8 mouse cellular contexts compared by ENCODE assay signal in the genomic region with DNA sequence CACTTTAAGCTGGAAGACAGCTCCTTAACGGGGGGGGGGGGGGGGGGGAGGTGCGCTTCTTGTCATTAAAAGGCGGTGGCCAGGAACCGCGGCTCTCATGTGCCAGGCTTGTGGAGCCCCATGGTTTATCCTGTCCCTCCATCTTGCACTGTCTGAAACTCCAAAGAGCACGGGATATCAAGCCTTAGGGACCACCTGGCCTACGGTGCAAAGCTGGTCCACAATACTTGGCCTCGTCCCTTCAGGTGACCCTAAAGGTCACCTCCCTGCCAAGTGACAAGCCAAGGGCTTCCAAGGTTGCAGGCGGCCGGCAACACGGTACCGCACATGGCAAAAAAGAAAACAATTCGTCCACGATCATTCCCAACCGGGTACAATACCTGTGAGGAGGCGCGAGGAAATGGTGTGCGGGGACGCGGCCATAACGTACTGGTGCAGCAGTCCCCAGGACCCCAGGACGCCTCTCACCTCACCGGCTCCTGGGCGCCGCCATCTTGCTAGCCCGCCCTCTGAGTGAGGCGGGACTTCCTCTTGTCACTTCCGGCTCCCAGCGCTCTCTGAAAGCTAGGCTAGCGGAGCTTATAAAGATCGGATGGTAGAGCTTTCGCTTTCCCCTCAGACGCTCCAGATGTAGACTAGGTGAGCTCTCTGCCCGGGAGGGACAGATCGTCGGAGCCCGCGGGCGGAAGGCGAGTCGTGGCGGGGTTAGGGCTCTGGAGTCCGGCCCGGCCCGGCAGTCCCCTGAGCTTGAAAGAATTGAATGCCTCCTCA. TPM values are rescaled to one million over a fixed set of nuclear protein-coding genes. Genes with fewer than 3 reads are reported as not detected.
DNase-seq lines count a peak whose midpoint lies in the region; ATAC-seq and TF ChIP-seq lines count a peak whose summit lies in the region.

Gene Cox10, minus strand, starts transcription at position 513 of the 771 bp plus-strand sequence.

- peak within 1 kb of the TSS; percentile 87 for H3K27ac ChIP-seq in MEL (ENCODE audit: control insufficient read depth, low read depth, low read length)
- peak within 1 kb of the TSS; percentile 56 for H3K27ac ChIP-seq in cerebellum, adult 2 months (ENCODE audit: insufficient read depth, low read length)
- H3K27ac ChIP-seq in lung, embryonic 16.5 days (ENCODE audit: low read length), result peak within 1 kb of the TSS; percentile 80

- peaks cover 8 to 9% of the 10 kb centered on the region in 2 experiments for H3K4me1 ChIP-seq in MEL (ENCODE audit: control insufficient read depth in 1 of 2, insufficient read depth in 2 of 2, low read length in 2 of 2)
- H3K4me1 ChIP-seq in cerebellum, adult 2 months (ENCODE audit: control insufficient read depth, insufficient read depth, low read length), result peaks cover 4% of the 10 kb centered on the region; the same call in 1 of the 2 replicates
- peaks cover 9% of the 10 kb centered on the region for H3K4me1 ChIP-seq in lung, embryonic 16.5 days (replicated peaks; ENCODE audit: control insufficient read depth, insufficient read depth, low read length)

- no peak for TF ChIP-seq CTCF in MEL (IDR thresholded peaks at IDR 0.05 in 2 of 3, conservative IDR thresholded peaks at IDR 0.05 in 1 of 3; ENCODE audit: control insufficient read depth in 1 of 3, insufficient read depth in 1 of 3, low read depth in 2 of 3, low read length in 3 of 3, poor library complexity in 1 of 3, severe bottlenecking in 1 of 3)
- TF ChIP-seq CTCF in cerebellum, adult 2 months (IDR thresholded peaks at IDR 0.05; ENCODE audit: borderline replicate concordance, insufficient read depth, low read depth, low read length), result no peak

- no peak for TF ChIP-seq RAD21 in MEL (IDR thresholded peaks at IDR 0.05; ENCODE audit: low read depth, low read length)

- peak within 1 kb of the TSS; percentile 93 for H3K9ac ChIP-seq in MEL (ENCODE audit: control insufficient read depth, low read depth, low read length, poor library complexity, severe bottlenecking)
- peak within 1 kb of the TSS; percentile 87 for H3K9ac ChIP-seq in lung, embryonic 16.5 days (ENCODE audit: low read length)

- no peaks in the 10 kb centered on the region for H3K9me3 ChIP-seq in MEL (replicated peaks; ENCODE audit: insufficient read depth, low read length)
- no peaks in the 10 kb centered on the region for H3K9me3 ChIP-seq in lung, embryonic 16.5 days (ENCODE audit: control insufficient read depth, low read length)

- H3K4me3 ChIP-seq in MEL (ENCODE audit: control insufficient read depth in 1 of 2, insufficient read depth in 1 of 2, low read depth in 2 of 2, low read length in 2 of 2), result peak within 1 kb of the TSS; percentile 88 to 99
- H3K4me3 ChIP-seq in cerebellum, adult 2 months (replicated peaks; ENCODE audit: insufficient read depth, low read depth, low read length), result peak within 1 kb of the TSS; percentile 94
- H3K4me3 ChIP-seq in lung, embryonic 16.5 days (ENCODE audit: low read length), result peak within 1 kb of the TSS; percentile 93

- H3K4me2 ChIP-seq in lung, embryonic 16.5 days (ENCODE audit: low read depth, low read length), result peak within 1 kb of the TSS; percentile 73

- no peaks in the 10 kb centered on the region for H3K27me3 ChIP-seq in MEL (ENCODE audit: control insufficient read depth in 1 of 2, insufficient read depth in 2 of 2, low read length in 2 of 2)
- H3K27me3 ChIP-seq in cerebellum, adult 2 months (ENCODE audit: control insufficient read depth, insufficient read depth, low read length), result no peaks in the 10 kb centered on the region
- H3K27me3 ChIP-seq in lung, embryonic 16.5 days (ENCODE audit: control insufficient read depth, insufficient read depth, low read depth, low read length), result no peaks in the 10 kb centered on the region

- H3K79me2 ChIP-seq in MEL (ENCODE audit: control insufficient read depth, insufficient read depth, low read length, poor library complexity), result peaks cover 31% of the 10 kb centered on the region

- peak; percentile 99 for ATAC-seq in hematopoietic stem cell, adult 5-6 weeks (replicated peaks in 1 of 2; ENCODE audit: insufficient read depth in 1 of 2, low FRiP score in 2 of 2, low TSS enrichment in 1 of 2, low read depth in 1 of 2, poor library complexity in 2 of 2, severe bottlenecking in 2 of 2)
- peak; percentile 96 for ATAC-seq in lung, embryonic 16.5 days (ENCODE audit: low read depth)

- peaks cover 0 to 14% of the 10 kb centered on the region in 2 experiments; a peak in 2 of 4 replicates for H3K36me3 ChIP-seq in MEL (ENCODE audit: control insufficient read depth in 1 of 2, insufficient read depth in 2 of 2, low read length in 2 of 2)
- no peaks in the 10 kb centered on the region for H3K36me3 ChIP-seq in lung, embryonic 16.5 days (ENCODE audit: control insufficient read depth, insufficient read depth, low read length)

- under 1% methylated on average over 45 of the region's 45 CpGs for WGBS in cerebellum, adult 2 months
- 0% methylated on average over 42 of the region's 45 CpGs for WGBS in lung, embryonic 16.5 days

- peak; percentile 86 to 88; a peak in 3 of 4 replicates for TF ChIP-seq POLR2A in MEL (IDR thresholded peaks at IDR 0.05; ENCODE audit: control insufficient read depth in 1 of 2, insufficient read depth in 1 of 2, low read depth in 1 of 2, low read length in 2 of 2, poor library complexity in 1 of 2)
- peak; percentile 61; the same call in 1 of the 2 replicates for TF ChIP-seq POLR2A in cerebellum, adult 2 months (IDR thresholded peaks at IDR 0.05; ENCODE audit: borderline replicate concordance, insufficient read depth, low read length)

- peak; percentile 95 for DNase-seq in MEL (ENCODE audit: low read depth, low spot score)
- DNase-seq in cerebellum, adult 2 months, result peak; percentile 85 to 89
- DNase-seq in forelimb bud, embryonic 11.5 days (ENCODE audit: low read depth, low spot score), result peak; percentile 85
- DNase-seq in layer of hippocampus, adult 9-10 months (ENCODE audit: low spot score), result peak; percentile 52
- peak; percentile 67 for DNase-seq in ovary, postnatal 10 days (ENCODE audit: low spot score)
- DNase-seq in thymus, postnatal 10 days (ENCODE audit: low spot score in 2 of 2), result peak; percentile 82 to 89

- no peak for TF ChIP-seq EP300 in MEL (IDR thresholded peaks at IDR 0.05; ENCODE audit: low read depth in 1 of 2, low read length in 2 of 2)

TF ChIP-seq in MEL, 35 proteins besides CTCF, POLR2A, EP300 and RAD21 (continues in another document):
- TF ChIP-seq SIN3A (IDR thresholded peaks at IDR 0.05; ENCODE audit: low read length) (peak; percentile 93), POLR2AphosphoS5 (IDR thresholded peaks at IDR 0.05; ENCODE audit: borderline replicate concordance, low read depth, low read length) (peak; percentile 33; the same call in 1 of the 2 replicates), MAFK (IDR thresholded peaks at IDR 0.05; ENCODE audit: borderline replicate concordance, low read depth, low read length) (no peak), POLR2AphosphoS2 (IDR thresholded peaks at IDR 0.05; ENCODE audit: low read length) (peak; percentile 68; the same call in 1 of the 2 replicates), USF1 (IDR thresholded peaks at IDR 0.05; ENCODE audit: low read depth, low read length) (no peak), MAX (IDR thresholded peaks at IDR 0.05; ENCODE audit: low read length) (peak; percentile 81), HCFC1 (IDR thresholded peaks at IDR 0.05; ENCODE audit: low read depth, low read length) (peak; percentile 89), NRF1 (IDR thresholded peaks at IDR 0.05; ENCODE audit: insufficient read depth, low read depth, low read length, poor library complexity, severe bottlenecking) (no peak), ETS1 (IDR thresholded peaks at IDR 0.05; ENCODE audit: low read depth, low read length) (0 out of 2 replicates have a peak, but pooled peaks have one; percentile 17), NELFE (IDR thresholded peaks at IDR 0.05; ENCODE audit: low read depth, low read length) (peak; percentile 91), RCOR1 (IDR thresholded peaks at IDR 0.05; ENCODE audit: low read depth, low read length) (no peak), CHD1 (IDR thresholded peaks at IDR 0.05; ENCODE audit: low read depth, low read length) (no peak), SMC3 (IDR thresholded peaks at IDR 0.05; ENCODE audit: low read depth, low read length) (no peak), ZC3H11A (IDR thresholded peaks at IDR 0.05; ENCODE audit: low read depth, low read length) (no peak), GATA1 (IDR thresholded peaks at IDR 0.05; ENCODE audit: low read depth, low read length) (no peak), ZMIZ1 (IDR thresholded peaks at IDR 0.05; ENCODE audit: low read depth, low read length) (0 out of 2 replicates have a peak, but pooled peaks have one; percentile 41), MXI1 (IDR thresholded peaks at IDR 0.05; ENCODE audit: low read depth, low read length) (peak; percentile 98), TBP (IDR thresholded peaks at IDR 0.05; ENCODE audit: low read depth, low read length) (peak; percentile 92), MAZ (IDR thresholded peaks at IDR 0.05; ENCODE audit: low read depth, low read length) (peak; percentile 64; the same call in 1 of the 2 replicates), MYB (IDR thresholded peaks at IDR 0.05; ENCODE audit: low read depth, low read length) (no peak), MEF2A (IDR thresholded peaks at IDR 0.05; ENCODE audit: extremely low read depth, insufficient replicate concordance, low read depth, low read length, poor library complexity, severe bottlenecking) (no peak), CHD2 (IDR thresholded peaks at IDR 0.05; ENCODE audit: low read length) (no peak), ZNF384 (IDR thresholded peaks at IDR 0.05; ENCODE audit: low read depth, low read length) (no peak), TAL1 (IDR thresholded peaks at IDR 0.05; ENCODE audit: low read length) (no peak), ELF1 (IDR thresholded peaks at IDR 0.05; ENCODE audit: low read depth, low read length) (peak; percentile 67), UBTF (IDR thresholded peaks at IDR 0.05; ENCODE audit: borderline replicate concordance, insufficient read depth, low read depth, low read length) (no peak), USF2 (IDR thresholded peaks at IDR 0.05; ENCODE audit: borderline replicate concordance in 1 of 2, insufficient read depth in 1 of 2, low read depth in 1 of 2, low read length in 2 of 2) (no peak), ZKSCAN1 (IDR thresholded peaks at IDR 0.05; ENCODE audit: low read depth, low read length) (no peak), MYC (IDR thresholded peaks at IDR 0.05; ENCODE audit: low read depth, low read length) (peak; percentile 89)

RNA-seq across cellular contexts. Expression of gene Cox10, which starts in this region (rescaled TPM):
- 38.9 and 39.9 TPM in 2 replicates for total RNA-seq in MEL (2012; rRNA removed)
- 100 to 1,000 TPM in 1 of 2 experiments, 10 to 100 TPM in 1; 52.2 to 374 TPM for polyA plus RNA-seq in MEL (2012; ENCODE audit: insufficient read depth in 1 of 2, insufficient read length in 2 of 2, low read depth in 1 of 2, low replicate concordance in 2 of 2, missing spikeins in 1 of 2)
- 18.5 and 20.1 TPM in 2 replicates for polyA plus RNA-seq in cerebellum, adult 2 months (2012; rRNA removed)
- total RNA-seq in hematopoietic stem cell, adult 5-6 weeks (2017), result 6.6 and 13.1 TPM in 2 replicates
- 18.0 and 21.1 TPM in 2 replicates for polyA plus RNA-seq in lung, embryonic 16.5 days (2015; fragmentation: Nextera tagmentation; extraction: Ambion mirVana)

Comparison
In these comparisons a context has a peak if more than half of its experiments do, and no peak if none do; other contexts are left out.
1. Peak in every context shown above with its lines: DNase-seq, ATAC-seq, H3K4me3 ChIP-seq and H3K27ac ChIP-seq.